Mouse (Mus musculus) MEL (cell line): Measurements from ENCODE around the gene Tldc2. TPM values are rescaled to one million over a fixed set of nuclear protein-coding genes. Genes with fewer than 3 reads are reported as not detected.

Experiments used
- DNase-seq: peaks from one replicate; pipeline ENCODE4 v3.0.0; 2011; ENCODE audit warnings: low read depth, low spot score
- H3K27ac ChIP-seq: 2 replicates; pipeline ENCODE4 v1.5.1; 2012; ENCODE audit warnings: low read depth, mild to moderate bottlenecking, control low read depth, low read length, moderate library complexity; ENCODE audit not compliant: control insufficient read depth
- H3K27me3 ChIP-seq, 2 experiments: fragments of 150-350 bp in 1 of 2; sonication (generic) in 1 of 2; 2 replicates each; pipeline ENCODE4 v1.6.1; 2012; ENCODE audit warnings: low read length in 2 of 2, mild to moderate bottlenecking in 2 of 2, improper control_type of control experiment in 1 of 2, moderate library complexity in 1 of 2; ENCODE audit not compliant: insufficient read depth in 2 of 2, control insufficient read depth in 1 of 2
- H3K36me3 ChIP-seq, 2 experiments: 2 replicates each; pipeline ENCODE4 v1.6.1; 2012 to 2014; ENCODE audit warnings: low read length in 2 of 2, improper control_type of control experiment in 1 of 2, inconsistent platforms in 1 of 2, mild to moderate bottlenecking in 1 of 2; ENCODE audit not compliant: insufficient read depth in 2 of 2, control insufficient read depth in 1 of 2
- H3K4me1 ChIP-seq, 2 experiments: fragments of 150-350 bp in 1 of 2; sonication (generic) in 1 of 2; 2 replicates each; pipeline ENCODE4 v1.6.1; 2012; ENCODE audit warnings: low read length in 2 of 2, improper control_type of control experiment in 1 of 2, mild to moderate bottlenecking in 1 of 2; ENCODE audit not compliant: insufficient read depth in 2 of 2, control insufficient read depth in 1 of 2
- H3K4me3 ChIP-seq, 2 experiments: fragments of 150-350 bp in 1 of 2; sonication (generic) in 1 of 2; 2 replicates each; pipeline ENCODE4 v1.5.1; 2012; ENCODE audit warnings: low read depth in 2 of 2, low read length in 2 of 2, mild to moderate bottlenecking in 2 of 2, moderate library complexity in 2 of 2, control low read depth in 1 of 2, improper control_type of control experiment in 1 of 2; ENCODE audit not compliant: control insufficient read depth in 1 of 2, insufficient read depth in 1 of 2
- H3K79me2 ChIP-seq: 2 replicates; pipeline ENCODE4 v1.6.1; 2012; ENCODE audit warnings: mild to moderate bottlenecking, low read length, moderate library complexity; ENCODE audit not compliant: control insufficient read depth, poor library complexity, insufficient read depth
- H3K9ac ChIP-seq: 2 replicates; pipeline ENCODE4 v1.6.1; 2012; ENCODE audit warnings: low read depth, mild to moderate bottlenecking, control low read depth, low read length, moderate library complexity; ENCODE audit not compliant: control insufficient read depth, poor library complexity, severe bottlenecking
- H3K9me3 ChIP-seq: fragments of 150-350 bp; sonication (generic); replicated peaks from 2 replicates; pipeline ENCODE4 v1.6.1; 2012; ENCODE audit warnings: mild to moderate bottlenecking, low read length, improper control_type of control experiment, moderate library complexity; ENCODE audit not compliant: insufficient read depth
- BHLHE40 ChIP-seq: IDR thresholded peaks from 2 replicates; pipeline ENCODE4 v1.6.1; 2012; ENCODE audit warnings: low read depth, mild to moderate bottlenecking, inconsistent platforms, low read length, improper control_type of control experiment, borderline replicate concordance
- CHD1 ChIP-seq: IDR thresholded peaks from 2 replicates; pipeline ENCODE4 v1.6.1; 2012; ENCODE audit warnings: low read depth, mild to moderate bottlenecking, inconsistent platforms, low read length, improper control_type of control experiment
- CHD2 ChIP-seq: IDR thresholded peaks from 2 replicates; pipeline ENCODE4 v1.6.1; 2011; ENCODE audit warnings: low read length, improper control_type of control experiment
- CTCF ChIP-seq, 3 experiments: IDR thresholded peaks in 2 of 3; conservative IDR thresholded peaks in 1 of 3; 2 replicates each; pipeline ENCODE4 v1.5.1; 2011 to 2012; ENCODE audit warnings: low read length in 3 of 3, low read depth in 2 of 3, mild to moderate bottlenecking in 2 of 3, improper control_type of control experiment in 1 of 3, inconsistent platforms in 1 of 3, mixed read lengths in 1 of 3, moderate library complexity in 1 of 3; ENCODE audit not compliant: control insufficient read depth in 1 of 3, insufficient read depth in 1 of 3, poor library complexity in 1 of 3, severe bottlenecking in 1 of 3
- ELF1 ChIP-seq: IDR thresholded peaks from 2 replicates; pipeline ENCODE4 v1.6.1; 2014; ENCODE audit warnings: low read depth, mild to moderate bottlenecking, inconsistent platforms, low read length, improper control_type of control experiment, moderate library complexity
- EP300 ChIP-seq, 2 experiments: IDR thresholded peaks; 2 replicates each; pipeline ENCODE4 v1.6.1; 2011; ENCODE audit warnings: improper control_type of control experiment in 2 of 2, low read length in 2 of 2, low read depth in 1 of 2, mild to moderate bottlenecking in 1 of 2
- ETS1 ChIP-seq: IDR thresholded peaks from 2 replicates; pipeline ENCODE4 v1.6.1; 2012; ENCODE audit warnings: low read depth, mild to moderate bottlenecking, inconsistent platforms, low read length, improper control_type of control experiment, moderate library complexity
- GABPA ChIP-seq: IDR thresholded peaks from 2 replicates; pipeline ENCODE4 v1.6.1; 2012; ENCODE audit warnings: low read depth, mild to moderate bottlenecking, inconsistent platforms, low read length, improper control_type of control experiment, moderate library complexity
- HCFC1 ChIP-seq: IDR thresholded peaks from 2 replicates; pipeline ENCODE4 v1.6.1; 2012; ENCODE audit warnings: low read depth, mild to moderate bottlenecking, inconsistent platforms, low read length, improper control_type of control experiment, moderate library complexity
- JUND ChIP-seq: IDR thresholded peaks from 2 replicates; pipeline ENCODE4 v1.6.1; 2011; ENCODE audit warnings: low read depth, mild to moderate bottlenecking, improper control_type of control experiment, low read length
- MAX ChIP-seq: IDR thresholded peaks from 2 replicates; pipeline ENCODE4 v1.6.1; 2011; ENCODE audit warnings: low read length, improper control_type of control experiment
- MYB ChIP-seq: IDR thresholded peaks from 2 replicates; pipeline ENCODE4 v1.6.1; 2011; ENCODE audit warnings: mild to moderate bottlenecking, low read depth, low read length, improper control_type of control experiment
- POLR2AphosphoS5 ChIP-seq: IDR thresholded peaks from 2 replicates; pipeline ENCODE4 v1.6.1; 2012; ENCODE audit warnings: low read depth, borderline replicate concordance, mild to moderate bottlenecking, inconsistent platforms, low read length, moderate library complexity, mixed read lengths
- RAD21 ChIP-seq: IDR thresholded peaks from 2 replicates; pipeline ENCODE4 v1.6.1; 2011; ENCODE audit warnings: mild to moderate bottlenecking, low read depth, low read length, improper control_type of control experiment
- RCOR1 ChIP-seq: IDR thresholded peaks from 2 replicates; pipeline ENCODE4 v1.6.1; 2012; ENCODE audit warnings: low read depth, mild to moderate bottlenecking, inconsistent platforms, low read length, improper control_type of control experiment
- SIN3A ChIP-seq: IDR thresholded peaks from 2 replicates; pipeline ENCODE4 v1.6.1; 2012; ENCODE audit warnings: low read length, improper control_type of control experiment, inconsistent platforms
- TBP ChIP-seq: IDR thresholded peaks from 2 replicates; pipeline ENCODE4 v1.8.0; 2011; ENCODE audit warnings: low read depth, low read length, improper control_type of control experiment
- UBTF ChIP-seq: IDR thresholded peaks from 2 replicates; pipeline ENCODE4 v1.6.1; 2012; ENCODE audit warnings: low read depth, mild to moderate bottlenecking, inconsistent platforms, low read length, improper control_type of control experiment, moderate library complexity, borderline replicate concordance; ENCODE audit not compliant: insufficient read depth
- USF1 ChIP-seq: IDR thresholded peaks from 2 replicates; pipeline ENCODE4 v1.6.1; 2014; ENCODE audit warnings: low read depth, mild to moderate bottlenecking, inconsistent platforms, low read length, improper control_type of control experiment, moderate library complexity
- USF2 ChIP-seq, 2 experiments: IDR thresholded peaks; 2 replicates each; pipeline ENCODE4 v1.6.1; 2011 to 2012; ENCODE audit warnings: improper control_type of control experiment in 2 of 2, low read length in 2 of 2, borderline replicate concordance in 1 of 2, inconsistent platforms in 1 of 2, low read depth in 1 of 2, mild to moderate bottlenecking in 1 of 2; ENCODE audit not compliant: insufficient read depth in 1 of 2
- ZC3H11A ChIP-seq: IDR thresholded peaks from 2 replicates; pipeline ENCODE4 v1.6.1; 2012; ENCODE audit warnings: low read depth, mild to moderate bottlenecking, inconsistent platforms, low read length, improper control_type of control experiment
- ZKSCAN1 ChIP-seq: IDR thresholded peaks from 2 replicates; pipeline ENCODE4 v1.6.1; 2012; ENCODE audit warnings: low read depth, mild to moderate bottlenecking, inconsistent platforms, low read length, improper control_type of control experiment, moderate library complexity
- polyA plus RNA-seq, 2 experiments: library from polyadenylated mRNA; stranded (reverse) in 1 of 2; unstranded in 1 of 2; fragments of >175 nt in 1 of 2; fragments of >200 nt in 1 of 2; gene quantifications; 2 replicates each; pipeline versions ENCODE4 v1.2.1 to v1.2.4; 2012; ENCODE audit warnings: low replicate concordance in 2 of 2, low read depth in 1 of 2; ENCODE audit not compliant: insufficient read length in 2 of 2, insufficient read depth in 1 of 2, missing spikeins in 1 of 2
- total RNA-seq: library from RNA; depleted of rRNA; stranded (reverse); fragments of 300-350 nt; gene quantifications from 2 replicates; pipeline ENCODE4 v1.2.3, GENCODE M21; 2012

Tldc2 gene
- total and polyA plus RNA-seq, 3 experiments = not detected

DNA sequence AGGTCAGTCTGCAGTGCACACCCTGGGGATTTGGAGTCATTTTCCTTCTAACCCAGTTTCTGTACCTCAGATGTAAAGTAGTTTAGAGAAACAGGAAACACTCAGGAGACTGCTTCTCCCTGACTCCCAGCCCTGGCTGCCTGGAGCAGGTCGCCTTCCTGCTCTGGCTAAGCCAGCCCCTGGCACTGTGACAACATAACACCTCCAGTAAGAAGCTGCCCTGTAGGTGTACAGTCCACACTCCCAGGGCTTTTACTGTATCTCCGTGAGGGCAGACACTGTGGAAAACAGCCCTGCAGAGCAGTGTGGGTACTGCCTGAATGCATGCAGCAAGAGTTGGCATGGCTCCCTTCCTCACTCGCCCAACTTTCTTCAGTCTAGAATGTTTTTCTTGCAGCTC, 11.2 kb upstream of the Tldc2 start:
- no peak overlapping the region for H3K4me3 ChIP-seq
- H3K79me2 ChIP-seq = no peaks in the 10 kb centered on the region
- no peak overlapping the region for H3K27ac ChIP-seq
- H3K9ac ChIP-seq = no peak overlapping the region
- TF ChIP-seq CTCF (IDR thresholded peaks at IDR 0.05 in 2 of 3, conservative IDR thresholded peaks at IDR 0.05 in 1 of 3; ENCODE audit: control insufficient read depth in 1 of 3, insufficient read depth in 1 of 3, low read depth in 2 of 3, low read length in 3 of 3, poor library complexity in 1 of 3, severe bottlenecking in 1 of 3) (no peak), ETS1 (no peak), ZKSCAN1 (no peak)
- no peaks in the 10 kb centered on the region for H3K36me3 ChIP-seq
- no peaks in the 10 kb centered on the region for H3K4me1 ChIP-seq
- H3K27me3 ChIP-seq = no peaks in the 10 kb centered on the region
- no peaks in the 10 kb centered on the region for H3K9me3 ChIP-seq
- DNase-seq = no peak

DNA sequence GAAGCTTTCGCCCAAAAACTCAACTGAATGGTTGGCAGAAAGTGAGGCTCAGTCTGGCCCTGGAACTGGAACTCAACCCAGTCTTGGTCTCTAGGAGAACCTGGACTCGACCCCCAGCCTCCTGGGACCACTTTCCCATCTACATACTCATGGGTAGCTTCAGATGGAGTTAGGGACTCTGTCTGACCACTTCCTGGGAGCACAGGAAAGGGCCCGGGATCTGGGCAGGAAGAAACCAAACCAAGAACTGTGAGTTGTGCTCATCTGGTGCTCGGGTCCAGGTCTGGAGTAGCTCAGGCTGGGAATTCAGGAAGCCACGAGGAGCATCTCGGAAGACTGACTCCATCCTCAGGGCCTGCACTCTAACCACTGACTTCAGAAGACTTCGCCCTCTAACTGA, 10.3 kb upstream of the Tldc2 start:
- Histone ChIP-seq H3K4me1 (no peaks in the 10 kb centered on the region), H3K9ac (no peak overlapping the region), H3K4me3 (no peak overlapping the region), H3K27ac (no peak overlapping the region), H3K36me3 (no peaks in the 10 kb centered on the region), H3K9me3 (no peaks in the 10 kb centered on the region), H3K27me3 (no peaks in the 10 kb centered on the region), H3K79me2 (no peaks in the 10 kb centered on the region)
- no peak for DNase-seq
- TF ChIP-seq CHD2 = no peak
- no peak for TF ChIP-seq EP300 (IDR thresholded peaks at IDR 0.05; ENCODE audit: low read depth in 1 of 2, low read length in 2 of 2)
- TF ChIP-seq CHD1 = no peak
- TF ChIP-seq RCOR1 = no peak
- no peak for TF ChIP-seq USF2 (IDR thresholded peaks at IDR 0.05; ENCODE audit: borderline replicate concordance in 1 of 2, insufficient read depth in 1 of 2, low read depth in 1 of 2, low read length in 2 of 2)
- no peak for TF ChIP-seq TBP
- no peak for TF ChIP-seq GABPA
- no peak for TF ChIP-seq MYB
- no peak for TF ChIP-seq UBTF
- TF ChIP-seq ELF1 = no peak
- TF ChIP-seq MAX = no peak
- no peak for TF ChIP-seq SIN3A
- TF ChIP-seq POLR2AphosphoS5 = no peak
- no peak for TF ChIP-seq HCFC1
- TF ChIP-seq BHLHE40 = no peak
- TF ChIP-seq USF1 = no peak
- no peak for TF ChIP-seq ZC3H11A
- TF ChIP-seq RAD21 = no peak
- no peak for TF ChIP-seq JUND
